Mouse (Mus musculus) limb, embryonic 13.5 days (tissue): ENCODE data around the gene Lmtk3. TPM values are rescaled to one million over a fixed set of nuclear protein-coding genes. Genes with fewer than 3 reads are reported as not detected.

Experiments used
- ATAC-seq: fragments of 200-750 bp; cut with Nextera tagmentation; 2 replicates; pipeline ENCODE4 v1.8.0; 2017; ENCODE audit warnings: low read depth, moderate number of reproducible peaks, moderate TSS enrichment; ENCODE audit not compliant: low FRiP score
- H3K27ac ChIP-seq: fragments of 300-500 bp; sonication (generic); 2 replicates; pipeline ENCODE4 v1.5.1; 2015; ENCODE audit warnings: inconsistent platforms, mild to moderate bottlenecking, moderate library complexity
- H3K27me3 ChIP-seq: fragments of 300-500 bp; sonication (generic); 2 replicates; pipeline ENCODE4 v1.6.1; 2015; ENCODE audit warnings: mild to moderate bottlenecking, inconsistent platforms
- H3K36me3 ChIP-seq: fragments of 300-500 bp; sonication (generic); 2 replicates; pipeline ENCODE4 v1.6.1; 2015; ENCODE audit warnings: inconsistent platforms, mild to moderate bottlenecking, moderate library complexity
- H3K4me1 ChIP-seq: fragments of 300-500 bp; sonication (generic); 2 replicates; pipeline ENCODE4 v1.6.1; 2015; ENCODE audit warnings: inconsistent platforms
- H3K4me2 ChIP-seq: fragments of 300-500 bp; sonication (generic); replicated peaks from 2 replicates; pipeline ENCODE4 v1.6.1; 2015; ENCODE audit warnings: inconsistent platforms, mild to moderate bottlenecking, moderate library complexity
- H3K4me3 ChIP-seq: fragments of 300-500 bp; sonication (generic); 2 replicates; pipeline ENCODE4 v1.5.1; 2015; ENCODE audit warnings: moderate library complexity, mild to moderate bottlenecking, inconsistent platforms
- H3K9ac ChIP-seq: fragments of 300-500 bp; sonication (generic); 2 replicates; pipeline ENCODE4 v1.6.1; 2015; ENCODE audit warnings: mild to moderate bottlenecking, inconsistent platforms
- H3K9me3 ChIP-seq: fragments of 300-500 bp; sonication (generic); 2 replicates; pipeline ENCODE4 v1.6.1; 2016; ENCODE audit warnings: inconsistent platforms
- WGBS: fragments of 180-500 bp; shearing (Covaris S2); methylation state at CpG from one replicate; pipeline ENCODE4 v1.1.7; 2015; 5-methylcytosine and 5-hydroxymethylcytosine counted together
- polyA plus RNA-seq: library from polyadenylated mRNA; unstranded; fragments of >200 nt; fragmentation: Nextera tagmentation; extraction: Ambion mirVana; gene quantifications from 2 replicates; pipeline ENCODE4 v1.2.1, GENCODE M21; 2015

Gene Lmtk3
- polyA plus RNA-seq = 4.3 and 4.9 TPM in 2 replicates

GRCm38 (mm10) chr7:45783511-45784091 lies at the start of gene Lmtk3:
TSS of gene Lmtk3 (plus strand) at chr7:45783738.
- peak; percentile 16; the same call in 1 of the 2 replicates for ATAC-seq
- H3K27ac ChIP-seq = no peak within 1 kb of the TSS; the same call in 1 of the 2 replicates
- no peaks in the 10 kb centered on the region for H3K9me3 ChIP-seq
- peaks cover 34% of the 10 kb centered on the region for H3K4me1 ChIP-seq
- peak within 1 kb of the TSS; percentile 74 for H3K9ac ChIP-seq
- H3K4me2 ChIP-seq = peak within 1 kb of the TSS; percentile 85
- peaks cover 12% of the 10 kb centered on the region for H3K36me3 ChIP-seq
- peak within 1 kb of the TSS; percentile 88 for H3K4me3 ChIP-seq
- peaks cover 17% of the 10 kb centered on the region for H3K27me3 ChIP-seq
- under 1% methylated on average over 38 of the region's 38 CpGs for whole genome bisulfite sequencing

GRCm38 (mm10) chr7:45739162-45739763 lies 44.3 kb upstream of the Lmtk3 start:
- Histone ChIP-seq H3K4me1 (no peaks in the 10 kb centered on the region), H3K9me3 (no peaks in the 10 kb centered on the region), H3K36me3 (no peaks in the 10 kb centered on the region), H3K9ac (no peak overlapping the region), H3K27ac (no peak overlapping the region), H3K4me2 (no peak overlapping the region), H3K27me3 (no peaks in the 10 kb centered on the region), H3K4me3 (no peak overlapping the region)
- WGBS = 7% methylated on average over 9 of the region's 9 CpGs
- peak; percentile 83; the same call in 1 of the 2 replicates for ATAC-seq

- WGBS = 67% methylated on average over 10 of the region's 10 CpGs
- Histone ChIP-seq H3K4me2 (no peak overlapping the region), H3K9me3 (no peaks in the 10 kb centered on the region), H3K27me3 (no peaks in the 10 kb centered on the region), H3K9ac (no peak overlapping the region), H3K4me3 (no peak overlapping the region), H3K27ac (no peak overlapping the region), H3K4me1 (no peaks in the 10 kb centered on the region), H3K36me3 (no peaks in the 10 kb centered on the region)
- no peak for ATAC-seq
Measured at GRCm38 (mm10) chr7:45739820-45740219, 43.7 kb upstream of the Lmtk3 start.

GRCm38 (mm10) chr7:45741308-45741707 lies 42.2 kb upstream of the Lmtk3 start:
- Histone ChIP-seq H3K4me2 (peak overlapping the region; percentile 58), H3K9me3 (no peaks in the 10 kb centered on the region), H3K4me3 (peak overlapping the region; percentile 40; the same call in 1 of the 2 replicates), H3K36me3 (no peaks in the 10 kb centered on the region), H3K27ac (no peak overlapping the region), H3K27me3 (no peaks in the 10 kb centered on the region), H3K9ac (peak overlapping the region; percentile 43), H3K4me1 (no peaks in the 10 kb centered on the region)
- WGBS = 86% methylated on average over 12 of the region's 12 CpGs
- ATAC-seq = no peak

GRCm38 (mm10) chr7:45741777-45742176 lies 41.8 kb upstream of the Lmtk3 start:
- H3K27me3 ChIP-seq = no peaks in the 10 kb centered on the region
- H3K9me3 ChIP-seq = peaks cover 3% of the 10 kb centered on the region; the same call in 1 of the 2 replicates
- H3K4me3 ChIP-seq = peak overlapping the region; percentile 40
- H3K4me2 ChIP-seq = peak overlapping the region; percentile 58
- no peak overlapping the region for H3K27ac ChIP-seq
- H3K9ac ChIP-seq = peak overlapping the region; percentile 43
- 0 out of 2 replicates have a peak, but pooled peaks have one; percentile 35 for ATAC-seq
- WGBS = 29% methylated on average over 11 of the region's 11 CpGs
- no peaks in the 10 kb centered on the region for H3K36me3 ChIP-seq
- H3K4me1 ChIP-seq = no peaks in the 10 kb centered on the region

- peaks cover 6% of the 10 kb centered on the region; the same call in 1 of the 2 replicates for H3K9me3 ChIP-seq
- H3K4me3 ChIP-seq = peak overlapping the region; percentile 40
- H3K27me3 ChIP-seq = no peaks in the 10 kb centered on the region
- 37% methylated on average over 19 of the region's 19 CpGs for WGBS
- H3K36me3 ChIP-seq = no peaks in the 10 kb centered on the region
- peak overlapping the region; percentile 58 for H3K4me2 ChIP-seq
- no peak overlapping the region for H3K27ac ChIP-seq
- peak overlapping the region; percentile 43 for H3K9ac ChIP-seq
- ATAC-seq = no peak
- H3K4me1 ChIP-seq = no peaks in the 10 kb centered on the region
Measured at GRCm38 (mm10) chr7:45742338-45742737, 41.2 kb upstream of the Lmtk3 start.

- H3K27ac ChIP-seq = no peak overlapping the region
- no peak for ATAC-seq
- H3K4me3 ChIP-seq = no peak overlapping the region
- H3K36me3 ChIP-seq = no peaks in the 10 kb centered on the region
- peaks cover 4% of the 10 kb centered on the region for H3K4me1 ChIP-seq
- 16% methylated on average over 2 of the region's 2 CpGs for WGBS
- H3K9me3 ChIP-seq = peaks cover 6% of the 10 kb centered on the region; the same call in 1 of the 2 replicates
- H3K9ac ChIP-seq = no peak overlapping the region
- no peak overlapping the region for H3K4me2 ChIP-seq
- H3K27me3 ChIP-seq = no peaks in the 10 kb centered on the region
Measured at GRCm38 (mm10) chr7:45744387-45744786, 39.2 kb upstream of the Lmtk3 start.

- Histone ChIP-seq H3K27me3 (no peaks in the 10 kb centered on the region), H3K9ac (no peak overlapping the region), H3K4me1 (peaks cover 9% of the 10 kb centered on the region), H3K4me2 (no peak overlapping the region), H3K9me3 (peaks cover 6% of the 10 kb centered on the region; the same call in 1 of the 2 replicates), H3K27ac (no peak overlapping the region), H3K36me3 (no peaks in the 10 kb centered on the region), H3K4me3 (no peak overlapping the region)
- ATAC-seq = no peak
- WGBS = 66% methylated on average over 6 of the region's 6 CpGs
Measured at GRCm38 (mm10) chr7:45746518-45746917, 37.0 kb upstream of the Lmtk3 start.

- no peaks in the 10 kb centered on the region for H3K27me3 ChIP-seq
- H3K4me3 ChIP-seq = no peak overlapping the region
- ATAC-seq = no peak
- 87% methylated on average over 5 of the region's 5 CpGs for WGBS
- H3K4me1 ChIP-seq = peaks cover 9% of the 10 kb centered on the region
- no peak overlapping the region for H3K4me2 ChIP-seq
- no peak overlapping the region for H3K9ac ChIP-seq
- H3K36me3 ChIP-seq = no peaks in the 10 kb centered on the region
- peaks cover 6% of the 10 kb centered on the region; the same call in 1 of the 2 replicates for H3K9me3 ChIP-seq
- no peak overlapping the region for H3K27ac ChIP-seq
Measured at GRCm38 (mm10) chr7:45747450-45747849, 36.1 kb upstream of the Lmtk3 start.

- H3K4me2 ChIP-seq = no peak overlapping the region
- H3K27ac ChIP-seq = no peak overlapping the region
- ATAC-seq = no peak
- peaks cover 9% of the 10 kb centered on the region for H3K4me1 ChIP-seq
- H3K9me3 ChIP-seq = peaks cover 6% of the 10 kb centered on the region; the same call in 1 of the 2 replicates
- no peak overlapping the region for H3K9ac ChIP-seq
- H3K36me3 ChIP-seq = no peaks in the 10 kb centered on the region
- 82% methylated on average over 7 of the region's 7 CpGs for WGBS
- no peaks in the 10 kb centered on the region for H3K27me3 ChIP-seq
- no peak overlapping the region for H3K4me3 ChIP-seq
Measured at GRCm38 (mm10) chr7:45748110-45748509, 35.4 kb upstream of the Lmtk3 start.

- Histone ChIP-seq H3K36me3 (no peaks in the 10 kb centered on the region), H3K27ac (no peak overlapping the region; the same call in 1 of the 2 replicates), H3K4me2 (0 out of 2 replicates have a peak overlapping the region, but pooled peaks have one; percentile 1), H3K27me3 (no peaks in the 10 kb centered on the region), H3K4me3 (no peak overlapping the region), H3K9ac (no peak overlapping the region), H3K4me1 (peaks cover 9% of the 10 kb centered on the region), H3K9me3 (peaks cover 6% of the 10 kb centered on the region; the same call in 1 of the 2 replicates)
- WGBS = 29% methylated on average over 10 of the region's 10 CpGs
- ATAC-seq = no peak
Measured at GRCm38 (mm10) chr7:45749401-45749800, 34.1 kb upstream of the Lmtk3 start.

- no peak overlapping the region for H3K27ac ChIP-seq
- no peak overlapping the region for H3K4me3 ChIP-seq
- H3K36me3 ChIP-seq = no peaks in the 10 kb centered on the region
- no peak overlapping the region for H3K4me2 ChIP-seq
- no peak for ATAC-seq
- H3K4me1 ChIP-seq = peaks cover 9% of the 10 kb centered on the region
- WGBS = 73% methylated on average over 9 of the region's 9 CpGs
- peaks cover 6% of the 10 kb centered on the region; the same call in 1 of the 2 replicates for H3K9me3 ChIP-seq
- H3K27me3 ChIP-seq = no peaks in the 10 kb centered on the region
- no peak overlapping the region for H3K9ac ChIP-seq
Measured at GRCm38 (mm10) chr7:45750162-45750561, 33.4 kb upstream of the Lmtk3 start.
